In the genomic region with DNA sequence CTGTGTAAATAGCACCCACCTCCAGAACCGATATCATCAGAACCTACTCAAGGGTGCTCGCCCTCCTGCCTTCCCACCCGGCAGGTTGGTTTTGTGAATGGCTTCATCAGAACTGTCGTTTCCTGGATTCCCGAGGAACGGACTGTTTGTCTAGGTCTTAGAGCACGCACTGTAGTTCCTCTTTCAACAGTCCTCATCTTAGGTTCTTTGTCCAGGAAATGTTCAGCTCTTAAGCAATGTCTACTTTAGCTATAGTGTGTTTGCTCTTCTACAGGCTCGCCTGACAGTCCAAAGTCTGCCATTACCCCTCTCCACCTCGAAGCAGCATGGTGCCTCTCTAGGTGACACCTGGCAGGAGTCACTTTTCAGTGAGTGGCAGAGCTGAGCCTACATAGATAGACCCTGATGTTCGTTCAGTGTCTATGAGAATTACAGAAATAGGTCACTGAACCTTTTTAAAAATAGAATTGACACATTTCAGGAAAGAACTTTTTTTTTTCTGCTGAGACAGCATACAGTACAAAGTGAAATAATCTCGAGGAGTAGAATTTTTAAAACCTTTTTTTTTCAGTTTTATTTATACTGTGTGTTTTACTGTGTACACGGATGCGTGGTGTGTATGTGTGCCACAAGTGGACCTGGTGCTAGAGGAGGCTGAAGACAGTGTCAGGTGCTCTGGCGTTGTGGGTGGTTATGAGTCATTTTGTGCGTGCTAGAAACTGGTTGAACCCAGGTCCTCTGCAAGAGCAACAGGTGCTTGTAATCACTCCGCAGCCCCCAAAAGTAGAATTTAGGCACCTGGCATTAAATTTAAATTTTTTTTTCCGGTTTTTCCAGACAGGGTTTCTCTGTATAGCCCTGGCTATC, we compare ENCODE assay signal across 11 mouse cellular contexts.
DNase-seq lines count a peak whose midpoint lies in the region; ATAC-seq and TF ChIP-seq lines count a peak whose summit lies in the region.
"Had no signal": no experiment of that assay in that cellular context is flagged by ENCODE, and none has a peak within 500 bp of the region (broad histone marks: within the 10 kb centered on the region; RNA-seq: fewer than 3 reads in every experiment).

No protein-coding gene starts in this region.

- ATAC-seq in heart, postnatal 0 days (ENCODE audit: insufficient read depth, low read depth), result no peak
- ATAC-seq in granulocyte monocyte progenitor cell, adult 5-6 weeks (replicated peaks; ENCODE audit: poor library complexity, severe bottlenecking), result peak; percentile 58
- ATAC-seq in liver, postnatal 0 days, result peak; percentile 64
- ATAC-seq: forebrain, postnatal 0 days; hindbrain, postnatal 0 days had no signal

- H3K36me3 ChIP-seq in heart, postnatal 0 days (replicated peaks; ENCODE audit: control insufficient read depth, insufficient read depth, low read length), result no peaks in the 10 kb centered on the region
- H3K36me3 ChIP-seq in liver, postnatal 0 days (replicated peaks; ENCODE audit: insufficient read depth, low read length), result no peaks in the 10 kb centered on the region
- no peaks in the 10 kb centered on the region for H3K36me3 ChIP-seq in small intestine, adult 2 months (ENCODE audit: control insufficient read depth, insufficient read depth, low read length)
- H3K36me3 ChIP-seq: neural tube, embryonic 15.5 days had no signal

- intact Hi-C loops in heart, postnatal 10 days (cut with DNase I), result no loop called here

- no peaks in the 10 kb centered on the region for H3K27me3 ChIP-seq in heart, postnatal 0 days (ENCODE audit: control insufficient read depth, insufficient read depth, low read length)
- no peaks in the 10 kb centered on the region for H3K27me3 ChIP-seq in liver, postnatal 0 days (ENCODE audit: insufficient read depth, low read length)
- no peaks in the 10 kb centered on the region for H3K27me3 ChIP-seq in small intestine, adult 2 months (ENCODE audit: control insufficient read depth, insufficient read depth, low read length)
- H3K27me3 ChIP-seq: neural tube, embryonic 15.5 days had no signal

- no peaks in the 10 kb centered on the region for H3K9me3 ChIP-seq in heart, postnatal 0 days (replicated peaks; ENCODE audit: control insufficient read depth, low read length)
- H3K9me3 ChIP-seq in liver, postnatal 0 days (ENCODE audit: low read length), result no peaks in the 10 kb centered on the region
- H3K9me3 ChIP-seq: neural tube, embryonic 15.5 days had no signal

- H3K4me1 ChIP-seq in heart, postnatal 0 days (ENCODE audit: control insufficient read depth, insufficient read depth), result 0 out of 2 replicates have a peak, but pooled peaks cover 6% of the 10 kb centered on the region
- H3K4me1 ChIP-seq in liver, postnatal 0 days (ENCODE audit: insufficient read depth), result peaks cover 33% of the 10 kb centered on the region
- H3K4me1 ChIP-seq in small intestine, adult 2 months (ENCODE audit: control insufficient read depth, insufficient read depth, insufficient read length, low read length), result peaks cover 19% of the 10 kb centered on the region
- H3K4me1 ChIP-seq: neural tube, embryonic 15.5 days had no signal

- H3K9ac ChIP-seq in heart, postnatal 0 days (replicated peaks; ENCODE audit: low read depth, low read length), result no peak overlapping the region
- H3K9ac ChIP-seq in liver, postnatal 0 days (replicated peaks), result peak overlapping the region; percentile 33; the same call in 1 of the 2 replicates
- H3K9ac ChIP-seq: forebrain, postnatal 0 days; neural tube, embryonic 15.5 days had no signal

- TF ChIP-seq EP300 in heart, postnatal 0 days (IDR thresholded peaks at IDR 0.05; ENCODE audit: low read depth), result no peak
- TF ChIP-seq EP300 in liver, postnatal 0 days (IDR thresholded peaks at IDR 0.05; ENCODE audit: low read depth), result 0 out of 2 replicates have a peak, but pooled peaks have one; percentile 26

- H3K4me3 ChIP-seq in heart, postnatal 0 days (ENCODE audit: low read depth, low read length), result no peak overlapping the region
- 0 out of 2 replicates have a peak overlapping the region, but pooled peaks have one; percentile 11 for H3K4me3 ChIP-seq in liver, postnatal 0 days (ENCODE audit: low read depth, low read length)
- H3K4me3 ChIP-seq in small intestine, adult 2 months (ENCODE audit: low read depth, low read length), result peak overlapping the region; percentile 44
- H3K4me3 ChIP-seq: neural tube, embryonic 15.5 days had no signal

- 70% methylated on average over 17 of the region's 17 CpGs for WGBS in heart, postnatal 0 days
- WGBS in liver, postnatal 0 days (ENCODE audit: insufficient replicate concordance), result 33% methylated on average over 17 of the region's 17 CpGs
- 35% methylated on average over 17 of the region's 17 CpGs for WGBS in small intestine, adult 2 months

- TF ChIP-seq CTCF in heart, postnatal 0 days (IDR thresholded peaks at IDR 0.05; ENCODE audit: low read depth), result no peak
- TF ChIP-seq CTCF in liver, postnatal 0 days (IDR thresholded peaks at IDR 0.05; ENCODE audit: low read depth), result no peak
- TF ChIP-seq CTCF in small intestine, adult 2 months (IDR thresholded peaks at IDR 0.05; ENCODE audit: extremely low read depth, insufficient read length, insufficient replicate concordance, low read depth, low read length), result no peak

- no peak for DNase-seq in heart, postnatal 0 days (ENCODE audit: low spot score)
- no peak for DNase-seq in heart, postnatal 10 days
- DNase-seq in liver, postnatal 0 days, result peak; percentile 35
- no peak for DNase-seq in kidney, adult 18-20 months
- no peak for DNase-seq in left cerebral cortex, adult 8-10 months (ENCODE audit: low spot score in 2 of 2)
- DNase-seq in gastrocnemius, adult 18-20 months (ENCODE audit: low spot score), result no peak
- DNase-seq: forebrain, postnatal 0 days had no signal

- TF ChIP-seq POLR2A in small intestine, adult 2 months (IDR thresholded peaks at IDR 0.05; ENCODE audit: low read depth, low read length), result no peak

- peak overlapping the region; percentile 20 for H3K27ac ChIP-seq in heart, postnatal 0 days (ENCODE audit: low read depth)
- peak overlapping the region; percentile 66 for H3K27ac ChIP-seq in liver, postnatal 0 days (ENCODE audit: low read depth)
- peak overlapping the region; percentile 83 for H3K27ac ChIP-seq in small intestine, adult 2 months (ENCODE audit: insufficient read depth, low read depth, low read length)
- H3K27ac ChIP-seq: hindbrain, postnatal 0 days; neural tube, embryonic 15.5 days had no signal

- H3K4me2 ChIP-seq in heart, postnatal 0 days (ENCODE audit: low read depth, low read length), result no peak overlapping the region
- peak overlapping the region; percentile 63 for H3K4me2 ChIP-seq in liver, postnatal 0 days (ENCODE audit: low read depth, low read length)
- H3K4me2 ChIP-seq: neural tube, embryonic 15.5 days had no signal

Comparison
In these comparisons a context has a peak if more than half of its experiments do, and no peak if none do; other contexts are left out.
1. H3K27ac ChIP-seq: peak in every context shown above with its lines; median percentile 83 in small intestine, adult 2 months; 66 in liver, postnatal 0 days; 20 in heart, postnatal 0 days.